Mouse (Mus musculus) forebrain, embryonic 13.5 days (tissue): ENCODE results near the gene Mucl3. TPM values are rescaled to one million over a fixed set of nuclear protein-coding genes. Genes with fewer than 3 reads are reported as not detected.

Experiments used
- ATAC-seq: fragments of 200-750 bp; cut with Nextera tagmentation; 2 replicates; pipeline ENCODE4 v1.8.0; 2017
- H3K27ac ChIP-seq: fragments of 300-500 bp; sonication (generic); 2 replicates; pipeline ENCODE4 v1.5.1; 2015; ENCODE audit warnings: inconsistent platforms, mild to moderate bottlenecking, moderate library complexity
- H3K27me3 ChIP-seq: fragments of 300-500 bp; sonication (generic); 2 replicates; pipeline ENCODE4 v1.6.1; 2015; ENCODE audit warnings: mild to moderate bottlenecking, inconsistent platforms
- H3K36me3 ChIP-seq: fragments of 300-500 bp; sonication (generic); 2 replicates; pipeline ENCODE4 v1.6.1; 2015; ENCODE audit warnings: mild to moderate bottlenecking, inconsistent platforms; ENCODE audit not compliant: poor library complexity, severe bottlenecking
- H3K4me1 ChIP-seq: fragments of 300-500 bp; sonication (generic); 2 replicates; pipeline ENCODE4 v1.6.1; 2015; ENCODE audit warnings: inconsistent platforms
- H3K4me2 ChIP-seq: fragments of 300-500 bp; sonication (generic); 2 replicates; pipeline ENCODE4 v1.6.1; 2015; ENCODE audit warnings: inconsistent platforms, mild to moderate bottlenecking, moderate library complexity
- H3K4me3 ChIP-seq: fragments of 300-500 bp; sonication (generic); 2 replicates; pipeline ENCODE4 v1.5.1; 2015; ENCODE audit warnings: mild to moderate bottlenecking, inconsistent platforms
- H3K9ac ChIP-seq: fragments of 300-500 bp; sonication (generic); 2 replicates; pipeline ENCODE4 v1.6.1; 2015; ENCODE audit warnings: mild to moderate bottlenecking, inconsistent platforms
- H3K9me3 ChIP-seq: fragments of 300-500 bp; sonication (generic); replicated peaks from 2 replicates; pipeline ENCODE4 v1.6.1; 2016; ENCODE audit warnings: inconsistent platforms
- WGBS: fragments of 180-500 bp; shearing (Covaris S2); methylation state at CpG from one replicate; pipeline ENCODE4 v1.1.7; 2015; 5-methylcytosine and 5-hydroxymethylcytosine counted together
- polyA plus RNA-seq: library from polyadenylated mRNA; unstranded; fragments of >200 nt; fragmentation: Nextera tagmentation; extraction: Ambion mirVana; gene quantifications from 2 replicates; pipeline ENCODE4 v1.2.1, GENCODE M21; 2015

The Mucl3 gene
- 0.06 TPM in 1 of 2 replicates, not detected in the other for polyA plus RNA-seq

DNA sequence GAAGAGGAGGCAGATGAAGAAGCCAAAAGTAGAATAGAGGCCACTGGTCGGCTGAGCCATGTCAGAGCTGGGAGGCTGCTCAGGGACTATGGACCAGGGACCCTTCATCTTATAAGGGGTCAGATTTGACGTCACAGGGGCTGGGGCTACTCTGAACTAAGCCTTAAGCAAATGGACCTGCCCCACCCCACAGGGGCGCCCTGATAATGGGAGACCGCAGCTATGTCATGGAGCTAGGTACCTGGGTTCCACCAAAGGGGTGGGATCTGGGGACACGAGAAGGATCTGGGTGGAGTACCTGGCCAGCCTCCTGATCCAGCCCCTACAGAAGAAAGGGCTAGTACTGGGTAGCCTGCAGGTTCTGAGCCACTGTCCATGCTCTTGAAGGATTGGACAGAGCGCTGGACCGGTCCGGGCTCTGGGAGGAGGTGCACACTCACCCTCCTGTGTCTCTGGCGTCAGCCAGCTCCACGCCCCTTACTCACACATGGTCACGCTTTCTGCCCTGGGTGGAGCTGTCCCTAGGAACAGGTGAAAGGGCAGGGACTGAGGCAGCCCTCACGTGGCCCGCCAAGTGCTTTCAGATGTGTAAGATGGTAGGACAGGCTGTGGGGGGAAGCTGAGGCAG, at the start of gene Mucl3:
Gene Mucl3 (minus strand): TSS at position 87 of the 628 bp plus-strand sequence.
- H3K4me2 ChIP-seq, result no peak within 1 kb of the TSS
- H3K36me3 ChIP-seq, result no peaks in the 10 kb centered on the region
- no peak for ATAC-seq
- no peak within 1 kb of the TSS for H3K9ac ChIP-seq
- no peaks in the 10 kb centered on the region; the same call in 1 of the 2 replicates for H3K27me3 ChIP-seq
- no peaks in the 10 kb centered on the region for H3K9me3 ChIP-seq
- no peaks in the 10 kb centered on the region for H3K4me1 ChIP-seq
- H3K27ac ChIP-seq, result no peak within 1 kb of the TSS
- no peak within 1 kb of the TSS for H3K4me3 ChIP-seq
- WGBS, result 76% methylated on average over 13 of the region's 13 CpGs

DNA sequence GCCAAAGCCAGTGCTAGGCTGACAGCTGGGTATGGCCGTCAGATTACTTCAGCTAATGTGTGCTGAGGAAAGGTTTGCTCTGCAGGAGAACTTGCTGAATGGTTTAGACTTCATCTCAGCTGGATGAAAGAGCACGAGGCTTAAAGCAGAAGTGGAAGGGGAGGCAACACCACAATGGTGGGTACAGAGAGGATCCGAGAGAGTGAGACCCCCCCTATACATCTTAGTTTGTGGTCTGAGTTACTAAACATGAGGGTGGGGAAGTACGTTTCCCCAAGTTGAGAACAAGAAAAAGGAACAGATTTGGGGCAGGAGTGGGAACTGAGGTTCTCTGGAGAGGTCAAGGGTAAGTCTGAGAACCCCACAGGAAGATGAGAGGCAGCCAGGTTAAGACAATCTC, 48.9 kb upstream of the Mucl3 start:
- H3K36me3 ChIP-seq, result peaks cover 81% of the 10 kb centered on the region
- H3K4me3 ChIP-seq, result no peak overlapping the region
- H3K9ac ChIP-seq, result no peak overlapping the region
- WGBS, result 80% methylated on average over 4 of the region's 4 CpGs
- H3K9me3 ChIP-seq, result peaks cover 6% of the 10 kb centered on the region
- H3K27ac ChIP-seq, result no peak overlapping the region
- H3K27me3 ChIP-seq, result no peaks in the 10 kb centered on the region
- no peak overlapping the region for H3K4me2 ChIP-seq
- no peak for ATAC-seq
- peaks cover 14% of the 10 kb centered on the region for H3K4me1 ChIP-seq

GRCm38 (mm10) chr17:35691811-35692210, 48.3 kb upstream of the Mucl3 start:
- H3K27ac ChIP-seq, result no peak overlapping the region
- no peak overlapping the region for H3K4me2 ChIP-seq
- H3K9ac ChIP-seq, result no peak overlapping the region
- peaks cover 8% of the 10 kb centered on the region for H3K4me1 ChIP-seq
- no peaks in the 10 kb centered on the region for H3K27me3 ChIP-seq
- ATAC-seq, result no peak
- H3K4me3 ChIP-seq, result no peak overlapping the region
- H3K36me3 ChIP-seq, result peaks cover 86% of the 10 kb centered on the region
- H3K9me3 ChIP-seq, result peaks cover 6% of the 10 kb centered on the region
- 79% methylated on average over 4 of the region's 4 CpGs for WGBS

DNA sequence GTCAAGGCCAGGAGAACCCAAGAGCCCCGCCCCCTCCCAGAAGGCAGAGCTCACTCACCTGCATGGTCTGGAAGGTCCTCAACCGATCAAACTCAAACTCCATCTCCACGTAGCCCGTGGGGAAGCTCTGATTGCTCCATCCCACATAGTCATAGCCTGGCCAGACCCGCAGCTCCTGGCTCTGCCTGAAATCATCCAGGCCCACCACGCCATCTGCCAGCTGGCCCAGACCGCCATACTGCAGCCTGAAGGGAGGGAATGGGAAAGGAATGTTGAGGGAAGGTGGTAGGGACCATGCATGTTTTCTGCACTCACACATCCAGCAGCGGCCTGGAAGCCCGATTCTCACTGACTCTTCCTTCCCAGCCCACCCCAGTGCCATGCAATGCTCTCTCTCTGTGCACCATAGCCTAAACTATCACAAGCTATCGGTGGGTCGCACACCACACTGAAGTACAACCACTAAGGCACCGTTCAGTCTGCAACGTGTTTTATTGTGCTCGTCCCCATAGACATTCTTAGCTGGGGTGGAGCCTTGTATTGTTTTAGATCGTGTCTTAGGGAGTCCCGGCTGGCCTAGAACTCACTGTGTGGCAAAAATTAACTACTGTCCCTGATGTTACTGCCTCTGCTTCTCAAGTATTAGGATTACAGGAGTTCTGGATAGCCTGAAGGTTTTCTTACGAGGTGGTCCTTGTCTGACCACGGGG, 46.6 kb upstream of the Mucl3 start:
- no peak for ATAC-seq
- Histone ChIP-seq H3K4me1 (peaks cover 11% of the 10 kb centered on the region; the same call in 1 of the 2 replicates), H3K4me2 (no peak overlapping the region), H3K36me3 (peaks cover 93% of the 10 kb centered on the region), H3K4me3 (no peak overlapping the region), H3K9me3 (no peaks in the 10 kb centered on the region), H3K9ac (no peak overlapping the region), H3K27me3 (no peaks in the 10 kb centered on the region), H3K27ac (no peak overlapping the region)
- WGBS, result 92% methylated on average over 18 of the region's 18 CpGs

DNA sequence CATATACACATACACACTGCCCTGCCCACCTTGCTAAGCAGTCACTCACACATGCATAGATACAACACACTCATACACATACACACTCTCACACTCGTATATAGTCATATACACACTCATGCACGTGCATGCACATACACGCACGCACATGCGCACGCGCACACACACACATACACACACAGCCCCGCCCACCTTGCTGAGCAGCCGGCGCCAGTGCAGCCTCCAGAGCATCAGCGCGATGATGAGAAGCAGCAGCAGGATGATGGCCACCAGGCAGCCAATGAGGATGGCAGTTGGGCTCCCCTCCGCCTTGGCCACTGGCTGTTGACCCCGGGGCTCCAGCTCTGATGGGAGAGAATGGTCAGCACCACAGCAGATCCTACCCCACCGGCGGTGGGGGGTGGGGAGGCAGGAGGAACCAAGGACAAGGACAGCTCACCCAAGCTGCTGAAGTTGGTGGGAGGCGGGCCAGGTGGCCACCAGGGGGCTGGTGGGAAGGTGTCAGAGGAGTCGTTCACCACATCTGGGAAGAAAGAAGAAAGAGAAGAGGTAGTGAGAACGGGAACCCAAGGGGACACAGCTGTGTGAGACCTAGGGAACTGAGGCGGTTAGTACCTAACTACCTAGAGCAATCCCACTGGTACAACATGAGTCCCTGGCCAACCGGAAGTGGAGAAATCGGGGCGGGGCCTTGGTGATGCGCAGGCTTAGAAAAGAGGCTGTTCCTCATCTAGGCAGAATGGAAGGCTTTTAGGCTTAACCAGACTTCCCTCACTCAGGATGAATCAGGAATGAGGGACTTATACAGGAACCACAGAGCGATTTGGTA, 45.1 kb upstream of the Mucl3 start:
- H3K9ac ChIP-seq, result no peak overlapping the region
- H3K4me1 ChIP-seq, result peaks cover 12% of the 10 kb centered on the region; the same call in 1 of the 2 replicates
- ATAC-seq, result no peak
- no peak overlapping the region for H3K4me3 ChIP-seq
- peaks cover 100% of the 10 kb centered on the region for H3K36me3 ChIP-seq
- no peak overlapping the region for H3K4me2 ChIP-seq
- no peaks in the 10 kb centered on the region for H3K27me3 ChIP-seq
- 90% methylated on average over 25 of the region's 25 CpGs for WGBS
- H3K27ac ChIP-seq, result no peak overlapping the region
- H3K9me3 ChIP-seq, result no peaks in the 10 kb centered on the region

DNA sequence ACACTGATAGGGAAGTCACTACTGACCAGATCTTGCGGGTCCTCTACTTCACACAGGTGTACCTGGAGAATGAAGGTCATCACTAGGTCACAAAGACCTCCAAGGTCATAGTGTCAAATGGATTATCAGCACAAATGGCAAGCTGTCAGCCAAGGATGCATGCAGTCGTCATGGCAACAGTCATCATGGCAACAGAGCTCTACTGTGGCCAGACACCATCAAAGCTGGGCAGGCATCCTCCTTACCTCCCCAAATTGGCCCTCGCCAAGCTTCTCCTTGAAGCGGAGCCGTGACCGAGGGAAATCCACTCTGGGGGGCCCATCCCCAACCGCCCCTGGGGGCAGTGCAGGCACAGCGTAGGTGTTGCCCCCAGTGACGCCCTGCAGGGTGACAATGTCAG, 41.6 kb upstream of the Mucl3 start:
- no peaks in the 10 kb centered on the region for H3K9me3 ChIP-seq
- 73% methylated on average over 9 of the region's 9 CpGs for WGBS
- H3K36me3 ChIP-seq, result peaks cover 100% of the 10 kb centered on the region
- H3K4me1 ChIP-seq, result peaks cover 12% of the 10 kb centered on the region; the same call in 1 of the 2 replicates
- H3K27ac ChIP-seq, result peak overlapping the region; percentile 51; the same call in 1 of the 2 replicates
- no peak for ATAC-seq
- no peak overlapping the region for H3K4me3 ChIP-seq
- no peak overlapping the region for H3K4me2 ChIP-seq
- 0 out of 2 replicates have a peak overlapping the region, but pooled peaks have one; percentile 31 for H3K9ac ChIP-seq
- no peaks in the 10 kb centered on the region for H3K27me3 ChIP-seq

- H3K27me3 ChIP-seq, result no peaks in the 10 kb centered on the region
- peaks cover 77% of the 10 kb centered on the region for H3K36me3 ChIP-seq
- H3K4me1 ChIP-seq, result peaks cover 12% of the 10 kb centered on the region; the same call in 1 of the 2 replicates
- WGBS, result 87% methylated on average over 13 of the region's 13 CpGs
- no peak overlapping the region for H3K4me2 ChIP-seq
- H3K9me3 ChIP-seq, result no peaks in the 10 kb centered on the region
- no peak for ATAC-seq
- H3K9ac ChIP-seq, result no peak overlapping the region
- no peak overlapping the region for H3K4me3 ChIP-seq
- no peak overlapping the region; the same call in 1 of the 2 replicates for H3K27ac ChIP-seq
Measured at GRCm38 (mm10) chr17:35681986-35682385, 38.5 kb upstream of the Mucl3 start.

GRCm38 (mm10) chr17:35680591-35680990, 37.1 kb upstream of the Mucl3 start:
- Histone ChIP-seq H3K36me3 (peaks cover 63% of the 10 kb centered on the region), H3K9me3 (no peaks in the 10 kb centered on the region), H3K27ac (no peak overlapping the region), H3K27me3 (no peaks in the 10 kb centered on the region), H3K4me1 (peaks cover 5% of the 10 kb centered on the region; the same call in 1 of the 2 replicates), H3K4me3 (no peak overlapping the region), H3K4me2 (no peak overlapping the region), H3K9ac (no peak overlapping the region)
- no peak for ATAC-seq
- WGBS, result 62% methylated on average over 6 of the region's 6 CpGs

DNA sequence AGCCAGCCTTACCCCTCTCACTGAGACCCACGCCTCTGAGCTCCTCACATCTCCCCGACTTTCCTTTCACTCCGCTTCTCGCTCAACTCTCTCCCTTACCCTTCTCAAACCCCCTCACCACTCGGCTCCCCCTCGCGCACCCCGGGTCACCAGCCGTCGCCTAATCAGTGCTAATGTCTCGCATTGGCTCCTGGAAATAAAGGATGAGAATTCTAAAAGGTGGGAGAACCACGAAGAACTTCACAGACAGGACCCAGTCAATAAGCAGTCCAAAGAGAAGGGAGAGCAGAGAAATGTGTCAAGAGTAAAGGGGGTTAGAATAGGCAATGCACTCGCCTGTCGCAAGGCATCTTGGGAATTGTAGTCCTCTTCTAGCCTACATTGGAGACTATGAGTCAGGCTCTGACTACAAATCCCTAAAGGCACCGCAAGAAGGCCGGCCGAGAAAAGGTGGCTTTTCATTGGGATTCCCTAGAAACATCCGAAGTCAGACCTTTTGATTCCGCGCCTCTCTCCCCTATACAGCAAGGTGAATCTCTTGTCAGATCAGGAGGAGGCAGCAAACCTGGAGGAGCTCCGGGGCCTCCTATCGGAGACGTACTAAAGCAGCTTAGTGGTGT, 30.0 kb upstream of the Mucl3 start, which contains the start of gene Gtf2h4:
Gene Gtf2h4 (minus strand): TSS at position 324 of the 620 bp plus-strand sequence.
- peak within 1 kb of the TSS; percentile 66 for H3K4me3 ChIP-seq
- H3K9me3 ChIP-seq, result no peaks in the 10 kb centered on the region
- H3K9ac ChIP-seq, result peak within 1 kb of the TSS; percentile 82
- peak; percentile 99 for ATAC-seq
- H3K27me3 ChIP-seq, result no peaks in the 10 kb centered on the region
- H3K4me1 ChIP-seq, result peaks cover 9% of the 10 kb centered on the region
- WGBS, result 2% methylated on average over 23 of the region's 23 CpGs
- 0 out of 2 replicates have a peak within 1 kb of the TSS, but pooled peaks have one; percentile 35 for H3K27ac ChIP-seq
- peaks cover 16% of the 10 kb centered on the region; the same call in 1 of the 2 replicates for H3K36me3 ChIP-seq
- H3K4me2 ChIP-seq, result peak within 1 kb of the TSS; percentile 79

DNA sequence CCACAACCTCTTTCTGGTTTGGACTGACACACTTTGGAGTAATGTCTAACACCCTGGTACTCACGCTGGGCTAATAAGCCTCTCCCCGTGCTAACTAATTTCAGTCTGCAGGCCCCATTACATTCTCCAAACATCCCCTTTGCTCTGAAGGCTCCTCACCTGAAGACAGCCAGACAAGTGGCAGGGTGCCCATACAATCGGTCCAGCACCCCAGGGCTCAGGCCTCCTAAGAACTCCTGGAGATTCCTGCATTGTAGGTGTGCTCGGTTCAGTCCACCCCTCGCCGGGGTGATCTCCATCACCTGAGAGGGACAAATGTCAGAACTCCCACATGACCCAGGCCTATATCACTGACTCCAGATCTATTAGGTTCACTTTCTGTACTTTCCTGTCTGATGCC, 29.0 kb upstream of the Mucl3 start:
- peak overlapping the region; percentile 66; the same call in 1 of the 2 replicates for H3K4me3 ChIP-seq
- no peaks in the 10 kb centered on the region for H3K27me3 ChIP-seq
- H3K36me3 ChIP-seq, result peaks cover 16% of the 10 kb centered on the region; the same call in 1 of the 2 replicates
- no peak overlapping the region for H3K27ac ChIP-seq
- H3K9me3 ChIP-seq, result no peaks in the 10 kb centered on the region
- no peak for ATAC-seq
- H3K9ac ChIP-seq, result no peak overlapping the region
- H3K4me2 ChIP-seq, result peak overlapping the region; percentile 79
- WGBS, result 93% methylated on average over 6 of the region's 6 CpGs
- peaks cover 16% of the 10 kb centered on the region for H3K4me1 ChIP-seq

DNA sequence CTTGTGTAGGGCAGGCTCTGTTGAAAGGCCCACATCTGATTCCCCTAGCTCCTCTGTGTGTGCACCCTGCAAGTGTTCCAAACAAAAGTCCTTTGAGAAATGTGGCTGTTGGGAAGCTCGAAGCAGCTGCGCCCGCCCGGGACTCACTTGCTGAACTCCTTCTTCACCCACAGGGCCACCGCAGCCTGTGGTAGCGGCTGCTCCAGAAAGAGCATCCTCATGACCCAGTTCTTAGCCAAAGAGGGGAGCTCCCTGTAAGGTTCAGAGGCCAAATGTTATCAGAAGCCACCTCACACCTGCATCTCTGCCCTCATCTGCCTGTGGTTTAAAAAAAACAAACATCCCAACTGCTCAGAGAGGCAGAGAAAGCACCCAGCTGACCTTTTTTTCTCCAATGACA, 28.4 kb upstream of the Mucl3 start:
- no peak overlapping the region for H3K27ac ChIP-seq
- H3K9me3 ChIP-seq, result no peaks in the 10 kb centered on the region
- H3K36me3 ChIP-seq, result peaks cover 16% of the 10 kb centered on the region; the same call in 1 of the 2 replicates
- H3K4me3 ChIP-seq, result no peak overlapping the region
- peaks cover 18% of the 10 kb centered on the region for H3K4me1 ChIP-seq
- no peaks in the 10 kb centered on the region for H3K27me3 ChIP-seq
- no peak overlapping the region for H3K4me2 ChIP-seq
- H3K9ac ChIP-seq, result no peak overlapping the region
- WGBS, result 89% methylated on average over 6 of the region's 6 CpGs
- ATAC-seq, result no peak
